Mouse (Mus musculus): ENCODE data around the gene Zscan5b.
A peak's percentile ranks its signal among the peaks of the same experiment; 100 is the strongest.
"Not testable (repeated sequence)": the region's sequence is repeated elsewhere in the genome, so short reads cannot be mapped to it uniquely, and the experiment has no call there.

Zscan5b gene

GRCm38 (mm10) chr7:6240841-6241425 is 18.9 kb downstream of the Zscan5b start:
- ATAC-seq (ENCODE audit: insufficient number of reproducible peaks, low FRiP score, low TSS enrichment), result not testable (repeated sequence)

- no peak for ATAC-seq (ENCODE audit: insufficient number of reproducible peaks, low FRiP score, low TSS enrichment)
These were observed 22.5 kb downstream of the Zscan5b start for GRCm38 (mm10) chr7:6244361-6245292.

- ATAC-seq (ENCODE audit: insufficient number of reproducible peaks, low FRiP score, low TSS enrichment), result no peak
These were observed 30.3 kb downstream of the Zscan5b start, which contains the start of gene Epp13 for GRCm38 (mm10) chr7:6252410-6252809. TSS of gene Epp13 (plus strand) at chr7:6252710.

- ATAC-seq (ENCODE audit: insufficient number of reproducible peaks, low FRiP score, low TSS enrichment), result no peak
These were observed 32.4 kb downstream of the Zscan5b start for GRCm38 (mm10) chr7:6254451-6254850.

- ATAC-seq (ENCODE audit: insufficient number of reproducible peaks, low FRiP score, low TSS enrichment), result no peak
These were observed 35.3 kb downstream of the Zscan5b start for GRCm38 (mm10) chr7:6257386-6257785.

GRCm38 (mm10) chr7:6258232-6259220 is 36.4 kb downstream of the Zscan5b start:
- no peak for ATAC-seq (ENCODE audit: insufficient number of reproducible peaks, low FRiP score, low TSS enrichment)

- ATAC-seq (ENCODE audit: insufficient number of reproducible peaks, low FRiP score, low TSS enrichment), result not testable (repeated sequence)
These were observed 37.9 kb downstream of the Zscan5b start for GRCm38 (mm10) chr7:6260004-6260403.

- ATAC-seq (ENCODE audit: insufficient number of reproducible peaks, low FRiP score, low TSS enrichment), result no peak
These were observed 40.0 kb downstream of the Zscan5b start for GRCm38 (mm10) chr7:6262120-6262519.

GRCm38 (mm10) chr7:6262984-6263383 is 40.9 kb downstream of the Zscan5b start:
- no peak for ATAC-seq (ENCODE audit: insufficient number of reproducible peaks, low FRiP score, low TSS enrichment)

- no peak for ATAC-seq (ENCODE audit: insufficient number of reproducible peaks, low FRiP score, low TSS enrichment)
These were observed 43.6 kb downstream of the Zscan5b start for GRCm38 (mm10) chr7:6265695-6266094.

- ATAC-seq (ENCODE audit: insufficient number of reproducible peaks, low FRiP score, low TSS enrichment), result no peak
These were observed 55.8 kb downstream of the Zscan5b start for GRCm38 (mm10) chr7:6277906-6278305.

- ATAC-seq (ENCODE audit: insufficient number of reproducible peaks, low FRiP score, low TSS enrichment), result no peak
These were observed 60.7 kb downstream of the Zscan5b start for GRCm38 (mm10) chr7:6282749-6283148.

- peak; percentile 70 for ATAC-seq (ENCODE audit: insufficient number of reproducible peaks, low FRiP score, low TSS enrichment)
These were observed 61.5 kb downstream of the Zscan5b start for GRCm38 (mm10) chr7:6283451-6284075.

- no peak for ATAC-seq (ENCODE audit: insufficient number of reproducible peaks, low FRiP score, low TSS enrichment)
These were observed 62.4 kb downstream of the Zscan5b start for GRCm38 (mm10) chr7:6284442-6285012.

GRCm38 (mm10) chr7:6285366-6285765 is 63.3 kb downstream of the Zscan5b start:
- ATAC-seq (ENCODE audit: insufficient number of reproducible peaks, low FRiP score, low TSS enrichment), result no peak

GRCm38 (mm10) chr7:6285842-6286705 is 64.0 kb downstream of the Zscan5b start, which contains the start of gene Zfp667:
TSS of gene Zfp667 (plus strand) at chr7:6286579.
- ATAC-seq (ENCODE audit: insufficient number of reproducible peaks, low FRiP score, low TSS enrichment), result peak; percentile 67

- ATAC-seq (ENCODE audit: insufficient number of reproducible peaks, low FRiP score, low TSS enrichment), result no peak
These were observed 64.9 kb downstream of the Zscan5b start for GRCm38 (mm10) chr7:6286921-6287531.

All from cerebellum, adult (tissue).